Mouse (Mus musculus) lung, postnatal 0 days (tissue): ENCODE results near the gene Vill. TPM values are rescaled to one million over a fixed set of nuclear protein-coding genes. Genes with fewer than 3 reads are reported as not detected.

Source experiments
- ATAC-seq: fragments of 200-750 bp; cut with Nextera tagmentation; 2 replicates; pipeline ENCODE4 v1.8.0; 2017; ENCODE audit warnings: moderate library complexity
- DNase-seq: peaks from one replicate; pipeline ENCODE4 v3.0.0-alpha.2; 2016; ENCODE audit warnings: low spot score
- H3K27ac ChIP-seq: fragments of 300-500 bp; sonication (generic); 2 replicates; pipeline ENCODE4 v1.5.1; 2014; ENCODE audit warnings: antibody characterized with exemption, mild to moderate bottlenecking, low read length, mixed read lengths
- H3K27me3 ChIP-seq: fragments of 300-500 bp; sonication (generic); replicated peaks from 2 replicates; pipeline ENCODE4 v1.6.1; 2014; ENCODE audit warnings: low read length, mixed read lengths; ENCODE audit not compliant: insufficient read depth
- H3K36me3 ChIP-seq: fragments of 300-500 bp; sonication (generic); 2 replicates; pipeline ENCODE4 v1.6.1; 2014; ENCODE audit warnings: low read length, mixed read lengths; ENCODE audit not compliant: insufficient read depth
- H3K4me1 ChIP-seq: fragments of 300-500 bp; sonication (generic); 2 replicates; pipeline ENCODE4 v1.6.1; 2014; ENCODE audit warnings: antibody characterized with exemption, low read depth, low read length, mixed read lengths; ENCODE audit not compliant: insufficient read depth
- H3K4me2 ChIP-seq: fragments of 300-500 bp; sonication (generic); replicated peaks from 2 replicates; pipeline ENCODE4 v1.6.1; 2014; ENCODE audit warnings: low read depth, mild to moderate bottlenecking, low read length, moderate library complexity, mixed read lengths
- H3K4me3 ChIP-seq: fragments of 300-500 bp; sonication (generic); 2 replicates; pipeline ENCODE4 v1.5.1; 2014; ENCODE audit warnings: low read depth, low read length
- H3K9ac ChIP-seq: fragments of 300-500 bp; sonication (generic); replicated peaks from 2 replicates; pipeline ENCODE4 v1.6.1; 2014; ENCODE audit warnings: low read depth, mild to moderate bottlenecking
- H3K9me3 ChIP-seq: fragments of 300-500 bp; sonication (generic); 2 replicates; pipeline ENCODE4 v1.6.1; 2016; ENCODE audit warnings: low read length, mixed read lengths
- CTCF ChIP-seq: IDR thresholded peaks from 2 replicates; pipeline ENCODE4 v1.5.1; 2016; ENCODE audit warnings: antibody characterized with exemption, mild to moderate bottlenecking
- EP300 ChIP-seq: IDR thresholded peaks from 2 replicates; pipeline ENCODE4 v1.6.1; 2016; ENCODE audit warnings: antibody characterized with exemption, mild to moderate bottlenecking, control low read depth
- WGBS: fragments of 180-500 bp; shearing (Covaris S2); extraction: QIAGEN DNeasy Blood & Tissue Kit; methylation state at CpG from one replicate; pipeline ENCODE4 v1.1.7; 2014; 5-methylcytosine and 5-hydroxymethylcytosine counted together
- polyA plus RNA-seq: library from polyadenylated mRNA; unstranded; fragments of >200 nt; fragmentation: Nextera tagmentation; extraction: Ambion mirVana; gene quantifications from 2 replicates; pipeline ENCODE4 v1.2.1, GENCODE M21; 2015

Gene Vill
- 16.6 and 20.0 TPM in 2 replicates for polyA plus RNA-seq

DNA sequence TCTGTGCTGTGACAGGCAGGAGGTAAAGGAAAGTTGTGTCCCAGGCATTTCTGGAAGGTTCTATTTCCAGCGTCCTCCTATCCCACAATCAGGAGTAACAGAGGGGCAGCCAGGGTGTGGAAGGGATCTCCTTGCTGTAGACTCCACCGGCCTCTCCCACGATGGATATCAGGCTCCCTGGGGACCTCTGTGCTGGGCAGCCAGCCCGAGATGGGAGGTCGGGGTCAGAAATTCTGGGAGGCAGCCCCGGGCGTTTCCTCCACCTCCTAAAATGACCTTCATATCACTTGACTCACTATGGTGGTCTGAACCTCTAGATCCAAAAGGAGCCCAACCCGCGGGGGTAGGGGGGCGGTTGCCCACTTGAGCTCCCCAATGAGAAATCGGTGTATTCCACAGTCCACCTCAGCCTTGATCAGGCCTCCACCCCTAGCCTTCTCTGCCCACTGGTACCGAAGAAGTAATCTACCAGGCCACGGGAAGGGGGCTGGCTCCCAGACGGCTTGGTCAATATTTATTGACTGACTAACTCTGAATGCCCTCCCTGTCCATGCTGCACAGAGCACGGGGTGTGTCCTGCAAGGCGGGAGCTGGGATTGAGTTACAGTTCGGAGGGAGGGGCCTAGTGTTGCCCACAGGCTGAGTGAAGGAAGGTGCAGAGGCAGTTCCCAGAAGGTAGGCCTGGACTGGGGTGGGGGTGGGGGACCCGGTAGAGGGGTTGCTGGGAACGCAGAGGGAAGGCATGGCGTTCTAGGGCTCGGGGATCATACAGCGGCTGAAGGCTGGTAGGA is at the start of gene Vill:
TSS of gene Vill (plus strand) at position 625 of the 791 bp plus-strand sequence.
- ATAC-seq: peak; percentile 88

DNA sequence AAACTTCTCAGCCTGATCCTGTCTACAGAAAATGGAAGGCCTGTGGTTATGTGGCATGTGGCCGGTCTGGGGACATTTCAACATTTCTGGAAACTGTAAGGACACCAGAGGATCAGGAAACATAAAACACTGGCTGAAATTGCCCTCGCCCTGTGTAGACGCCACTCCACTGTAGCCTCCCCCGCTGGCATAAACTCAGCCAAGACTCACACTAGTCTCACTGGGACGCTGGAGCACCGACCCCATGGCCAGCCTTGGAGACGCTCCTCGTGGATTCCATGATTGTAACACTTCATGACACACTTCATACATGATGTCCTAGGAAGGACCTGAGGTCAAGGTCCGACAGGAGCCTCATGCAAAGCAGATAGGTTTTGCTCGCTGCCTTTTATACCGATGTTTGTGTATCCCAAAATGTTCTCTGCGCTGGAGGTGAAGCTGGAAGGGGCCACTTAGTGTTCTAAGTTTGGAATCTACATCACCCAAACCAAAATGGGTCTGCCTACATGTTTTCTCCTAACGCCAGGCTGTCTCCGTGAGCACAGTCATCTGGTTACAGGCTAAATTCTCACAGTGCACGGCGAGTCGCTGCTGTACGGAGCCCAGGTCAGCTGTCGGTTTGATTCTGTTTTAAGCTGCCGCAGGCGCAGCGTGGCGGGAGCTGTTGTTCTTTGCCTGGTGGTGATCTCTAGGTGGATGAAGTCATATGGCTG is 48.4 kb upstream of the Vill start:
- ATAC-seq (peak; percentile 25; the same call in 1 of the 2 replicates), DNase-seq (no peak)
- H3K4me3 ChIP-seq: no peak overlapping the region
- no peak overlapping the region for H3K4me2 ChIP-seq
- no peaks in the 10 kb centered on the region for H3K36me3 ChIP-seq
- TF ChIP-seq EP300: no peak
- TF ChIP-seq CTCF: no peak
- no peaks in the 10 kb centered on the region for H3K9me3 ChIP-seq
- WGBS: 73% methylated on average over 23 of the region's 23 CpGs
- no peak overlapping the region for H3K9ac ChIP-seq
- H3K27me3 ChIP-seq: no peaks in the 10 kb centered on the region
- peaks cover 46% of the 10 kb centered on the region for H3K4me1 ChIP-seq
- H3K27ac ChIP-seq: peak overlapping the region; percentile 51

More for the DNA sequence above, at the start of gene Vill:
- H3K27ac ChIP-seq: peak within 1 kb of the TSS; percentile 32
- TF ChIP-seq CTCF (no peak), EP300 (no peak)
- H3K27me3 ChIP-seq: no peaks in the 10 kb centered on the region
- DNase-seq: peak; percentile 94
- peaks cover 13% of the 10 kb centered on the region; the same call in 1 of the 2 replicates for H3K4me1 ChIP-seq
- peak within 1 kb of the TSS; percentile 66 for H3K4me2 ChIP-seq
- 14% methylated on average over 22 of the region's 22 CpGs for WGBS
- H3K9ac ChIP-seq: peak within 1 kb of the TSS; percentile 48; the same call in 1 of the 2 replicates
- H3K9me3 ChIP-seq: no peaks in the 10 kb centered on the region
- peak within 1 kb of the TSS; percentile 34 for H3K4me3 ChIP-seq
- no peaks in the 10 kb centered on the region for H3K36me3 ChIP-seq

DNA sequence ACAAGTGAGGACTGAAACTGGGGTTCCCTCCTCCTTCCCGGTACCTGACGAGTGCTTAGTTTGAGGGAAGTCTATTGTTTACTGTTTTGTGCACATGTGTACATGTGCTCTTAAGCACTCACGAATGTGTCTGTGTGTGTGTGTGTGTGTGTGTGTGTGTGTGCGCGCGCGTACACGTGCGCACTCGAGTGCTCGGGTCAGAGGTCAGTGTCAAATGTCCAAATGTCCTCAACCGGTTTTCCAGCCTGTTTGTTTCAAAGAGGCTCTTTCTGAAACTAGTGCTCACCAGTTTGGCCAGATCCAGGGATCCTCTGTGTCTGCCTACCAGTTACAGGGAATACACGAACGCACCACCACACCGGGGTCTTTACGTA is 47.9 kb upstream of the Vill start:
- Histone ChIP-seq H3K4me3 (no peak overlapping the region), H3K36me3 (no peaks in the 10 kb centered on the region), H3K9me3 (no peaks in the 10 kb centered on the region), H3K4me2 (no peak overlapping the region), H3K27ac (peak overlapping the region; percentile 51; the same call in 1 of the 2 replicates), H3K27me3 (no peaks in the 10 kb centered on the region), H3K9ac (no peak overlapping the region), H3K4me1 (peaks cover 48% of the 10 kb centered on the region)
- DNase-seq (no peak), ATAC-seq (no peak)
- 81% methylated on average over 16 of the region's 16 CpGs for WGBS
- TF ChIP-seq CTCF: no peak
- TF ChIP-seq EP300: no peak

DNA sequence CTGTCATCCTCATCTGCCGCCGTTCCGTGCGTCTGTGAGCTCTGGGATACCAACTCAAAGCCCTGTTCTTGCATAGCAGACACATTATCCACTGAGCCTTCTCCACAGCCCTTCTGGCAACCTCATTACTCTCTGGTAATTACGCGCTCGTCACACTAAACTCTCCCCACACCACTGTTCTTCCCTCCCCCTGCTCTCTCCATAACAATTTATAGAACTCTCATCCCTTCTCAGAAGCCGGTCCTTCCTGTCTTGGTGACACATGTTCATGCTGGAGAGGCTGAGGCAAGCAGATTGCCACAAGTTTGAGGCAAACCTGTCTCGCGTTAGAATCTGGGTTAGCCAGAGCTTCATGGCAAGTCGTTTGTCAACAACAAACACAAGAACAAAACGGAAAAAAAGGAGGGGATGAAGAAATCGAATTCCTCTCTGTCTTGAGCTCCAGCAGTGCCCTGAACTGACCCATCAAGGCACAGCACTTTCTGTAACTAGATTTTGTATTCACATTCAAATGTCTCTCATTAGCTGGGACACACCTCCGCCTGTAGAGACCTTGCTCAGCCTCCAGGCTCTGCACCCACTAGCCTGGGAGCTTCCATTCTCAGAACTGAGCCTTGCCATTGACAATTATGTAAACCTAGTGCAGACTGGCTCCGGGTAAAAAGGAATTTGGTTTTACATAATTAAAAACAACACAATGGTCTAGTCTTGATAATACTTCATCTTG is 47.1 kb upstream of the Vill start:
- H3K36me3 ChIP-seq: no peaks in the 10 kb centered on the region
- no peak overlapping the region for H3K4me2 ChIP-seq
- DNase-seq (no peak), ATAC-seq (no peak)
- no peaks in the 10 kb centered on the region for H3K27me3 ChIP-seq
- 70% methylated on average over 15 of the region's 15 CpGs for WGBS
- H3K4me3 ChIP-seq: no peak overlapping the region
- peaks cover 43% of the 10 kb centered on the region for H3K4me1 ChIP-seq
- H3K9ac ChIP-seq: no peak overlapping the region
- TF ChIP-seq EP300: no peak
- TF ChIP-seq CTCF: no peak
- H3K9me3 ChIP-seq: no peaks in the 10 kb centered on the region
- H3K27ac ChIP-seq: peak overlapping the region; percentile 78; the same call in 1 of the 2 replicates

GRCm38 (mm10) chr9:119007266-119007665 is 45.3 kb upstream of the Vill start:
- H3K9me3 ChIP-seq: no peaks in the 10 kb centered on the region
- peak overlapping the region; percentile 78 for H3K27ac ChIP-seq
- H3K4me2 ChIP-seq: no peak overlapping the region
- H3K36me3 ChIP-seq: no peaks in the 10 kb centered on the region
- 33% methylated on average over 10 of the region's 10 CpGs for whole genome bisulfite sequencing
- ATAC-seq (peak; percentile 8), DNase-seq (peak; percentile 82)
- TF ChIP-seq EP300 (peak; percentile 76), CTCF (no peak)
- H3K4me3 ChIP-seq: no peak overlapping the region
- H3K9ac ChIP-seq: no peak overlapping the region
- H3K4me1 ChIP-seq: peaks cover 30% of the 10 kb centered on the region
- no peaks in the 10 kb centered on the region for H3K27me3 ChIP-seq
